Mouse (Mus musculus) lung, postnatal 36 days (tissue): ENCODE measurements around the gene Acsl4.

Experiments
- DNase-seq: peaks from one replicate; pipeline ENCODE4 v3.0.0; 2022; ENCODE audit warnings: mixed read lengths

Acsl4 gene

GRCm38 (mm10) chrX:142336207-142336606 is 54.1 kb downstream of the Acsl4 start:
- peak; percentile 5 for DNase-seq

- no peak for DNase-seq
These were observed 54.8 kb downstream of the Acsl4 start for GRCm38 (mm10) chrX:142335502-142335901.

GRCm38 (mm10) chrX:142325760-142326159 is 64.6 kb downstream of the Acsl4 start:
- no peak for DNase-seq

- no peak for DNase-seq
These were observed 74.2 kb downstream of the Acsl4 start for GRCm38 (mm10) chrX:142316106-142316505.

GRCm38 (mm10) chrX:142315270-142315669 is 75.1 kb downstream of the Acsl4 start:
- no peak for DNase-seq

GRCm38 (mm10) chrX:142314307-142315024 is 75.9 kb downstream of the Acsl4 start:
- peak; percentile 73 for DNase-seq

- peak; percentile 10 for DNase-seq
These were observed 79.9 kb downstream of the Acsl4 start for GRCm38 (mm10) chrX:142310431-142310830.

- no peak for DNase-seq
These were observed 84.3 kb downstream of the Acsl4 start, which contains the start of gene Kcne1l for GRCm38 (mm10) chrX:142305869-142306581. Kcne1l (minus strand) TSS chrX:142306294.

GRCm38 (mm10) chrX:142305010-142305868 is 85.1 kb downstream of the Acsl4 start:
- no peak for DNase-seq

- DNase-seq: no peak
These were observed 85.7 kb downstream of the Acsl4 start for GRCm38 (mm10) chrX:142304592-142304991.

GRCm38 (mm10) chrX:142303456-142303855 is 86.9 kb downstream of the Acsl4 start:
- no peak for DNase-seq

GRCm38 (mm10) chrX:142285905-142286304 is 104.4 kb downstream of the Acsl4 start:
- no peak for DNase-seq

GRCm38 (mm10) chrX:142276573-142276972 is 113.8 kb downstream of the Acsl4 start:
- no peak for DNase-seq

GRCm38 (mm10) chrX:142276031-142276430 is 114.3 kb downstream of the Acsl4 start:
- DNase-seq: no peak
